Mouse (Mus musculus): ENCODE data around the gene Pi4ka. TPM values are rescaled to one million over a fixed set of nuclear protein-coding genes. Genes with fewer than 3 reads are reported as not detected.

Gene Pi4ka
- 7.5 and 9.4 TPM in 2 replicates for polyA plus RNA-seq (2015; fragmentation: Nextera tagmentation; extraction: Ambion mirVana)

GRCm38 (mm10) chr16:17405736-17406443 lies at the start of gene Pi4ka, which contains the start of gene Snap29:
Gene Pi4ka (minus strand): TSS chr16:17406314.
Gene Snap29 (plus strand): TSS chr16:17405986.

GRCm38 (mm10) chr16:17451541-17452372 lies 45.6 kb upstream of the Pi4ka start, which contains the start of gene Crkl:
Gene Crkl (plus strand): TSS chr16:17451987.

GRCm38 (mm10) chr16:17331116-17331515 lies 75.0 kb downstream of the Pi4ka start, which contains the start of gene Serpind1:
Gene Serpind1 (plus strand): TSS chr16:17331371.

GRCm38 (mm10) chr16:17275721-17276120 lies 130.4 kb downstream of the Pi4ka start, which contains the start of gene Tmem191c:
Gene Tmem191c (plus strand): TSS chr16:17276077.

GRCm38 (mm10) chr16:17232794-17233701 lies 173.1 kb downstream of the Pi4ka start, which contains the start of gene Hic2:
Gene Hic2 (plus strand): TSS chr16:17233572.

Other genes starting within 250 kb of the Pi4ka start
- 207 and 232 TPM in 2 replicates for gene Ube2l3, start 203.7 kb downstream of the Pi4ka start, polyA plus RNA-seq (2015; fragmentation: Nextera tagmentation; extraction: Ambion mirVana)
- 0.10 and 0.16 TPM in 2 replicates for gene Rimbp3, start 197.7 kb downstream of the Pi4ka start, polyA plus RNA-seq (2015; fragmentation: Nextera tagmentation; extraction: Ambion mirVana)
- gene Hic2, start 172.7 kb downstream of the Pi4ka start, polyA plus RNA-seq (2015; fragmentation: Nextera tagmentation; extraction: Ambion mirVana), result 1.1 and 1.2 TPM in 2 replicates
- gene Tmem191c, start 130.2 kb downstream of the Pi4ka start, polyA plus RNA-seq (2015; fragmentation: Nextera tagmentation; extraction: Ambion mirVana), result 3.2 and 4.5 TPM in 2 replicates
- 0.06 and 0.32 TPM in 2 replicates for gene Serpind1, start 74.9 kb downstream of the Pi4ka start, polyA plus RNA-seq (2015; fragmentation: Nextera tagmentation; extraction: Ambion mirVana)
- 6.6 and 8.0 TPM in 2 replicates for gene Snap29, start 328 bp downstream of the Pi4ka start, polyA plus RNA-seq (2015; fragmentation: Nextera tagmentation; extraction: Ambion mirVana)
- gene Crkl, start 45.7 kb upstream of the Pi4ka start, polyA plus RNA-seq (2015; fragmentation: Nextera tagmentation; extraction: Ambion mirVana), result 36.6 and 38.3 TPM in 2 replicates
- 0.96 and 1.1 TPM in 2 replicates for gene Aifm3, start 83.3 kb upstream of the Pi4ka start, polyA plus RNA-seq (2015; fragmentation: Nextera tagmentation; extraction: Ambion mirVana)
- gene Lztr1, start 102.4 kb upstream of the Pi4ka start, polyA plus RNA-seq (2015; fragmentation: Nextera tagmentation; extraction: Ambion mirVana), result 25.8 and 31.1 TPM in 2 replicates
- 30.1 and 31.9 TPM in 2 replicates for gene Thap7, start 124.8 kb upstream of the Pi4ka start, polyA plus RNA-seq (2015; fragmentation: Nextera tagmentation; extraction: Ambion mirVana)
- 2.1 and 2.7 TPM in 2 replicates for gene Lrrc74b, start 154.9 kb upstream of the Pi4ka start, polyA plus RNA-seq (2015; fragmentation: Nextera tagmentation; extraction: Ambion mirVana)
- 5.7 and 6.2 TPM in 2 replicates for gene P2rx6, start 155.6 kb upstream of the Pi4ka start, polyA plus RNA-seq (2015; fragmentation: Nextera tagmentation; extraction: Ambion mirVana)
- gene Slc7a4, start 176.9 kb upstream of the Pi4ka start, polyA plus RNA-seq (2015; fragmentation: Nextera tagmentation; extraction: Ambion mirVana), result 3.6 and 3.7 TPM in 2 replicates
- gene Smpd4, start 213.0 kb upstream of the Pi4ka start, polyA plus RNA-seq (2015; fragmentation: Nextera tagmentation; extraction: Ambion mirVana), result 6.6 and 7.0 TPM in 2 replicates
- 2.9 TPM in 2 replicates for gene Ccdc74a, start 240.2 kb upstream of the Pi4ka start, polyA plus RNA-seq (2015; fragmentation: Nextera tagmentation; extraction: Ambion mirVana)

Data from skeletal muscle tissue, postnatal 0 days (tissue).